Mouse (Mus musculus) macrophage (primary cell): ENCODE measurements around the gene Mybpc3. TPM values are rescaled to one million over a fixed set of nuclear protein-coding genes. Genes with fewer than 3 reads are reported as not detected.

Experiments used
- H3K27ac ChIP-seq: fragments of 350-480 bp; formaldehyde crosslinking; 2 replicates; pipeline ENCODE4 v1.9.0; 2021
- H3K36me3 ChIP-seq: fragments of 350-480 bp; formaldehyde crosslinking; 2 replicates; pipeline ENCODE4 v1.9.0; 2021; ENCODE audit errors: inconsistent target
- H3K4me3 ChIP-seq: fragments of 350-480 bp; formaldehyde crosslinking; 2 replicates; pipeline ENCODE4 v1.9.0; 2021; ENCODE audit errors: inconsistent target
- H3K79me2 ChIP-seq: fragments of 350-480 bp; formaldehyde crosslinking; 2 replicates; pipeline ENCODE4 v1.9.0; 2021; ENCODE audit errors: inconsistent target
- WGBS: methylation state at CpG from one replicate; pipeline ENCODE4 v1.1.7; 2026; ENCODE audit warnings: inconsistent platforms; ENCODE audit not compliant: missing documents; 5-methylcytosine and 5-hydroxymethylcytosine counted together
- polyA plus RNA-seq: library from polyadenylated mRNA; stranded (reverse); fragments of 250-400 nt; gene quantifications from 3 replicates; pipeline ENCODE4 v1.2.4, GENCODE M21; 2018; ENCODE audit warnings: inconsistent platforms

The Mybpc3 gene
- polyA plus RNA-seq, 1 experiment from 2014 or later: 0.09 TPM

DNA sequence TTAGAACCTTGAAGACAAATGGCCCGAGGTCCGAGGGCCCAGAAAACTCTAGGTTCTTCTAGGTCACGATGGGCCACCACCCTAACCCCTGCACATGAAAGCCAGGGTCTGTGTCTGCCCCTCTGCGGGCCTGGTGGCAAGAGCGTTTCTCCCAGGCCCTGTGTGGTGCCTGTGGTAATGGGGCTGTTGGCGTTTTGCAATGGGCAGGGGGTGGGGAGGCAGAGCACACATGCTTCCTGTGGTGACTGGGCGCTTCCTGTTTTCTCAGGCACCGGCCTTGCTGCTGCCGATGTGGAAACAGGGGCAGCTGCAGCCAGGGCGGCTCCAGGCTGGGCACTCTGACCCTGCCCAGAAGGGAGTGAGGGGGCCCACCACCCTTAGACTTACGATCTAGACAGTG is 35.1 kb upstream of the Mybpc3 start:
- Histone ChIP-seq H3K79me2 (peaks cover 78% of the 10 kb centered on the region), H3K4me3 (peak overlapping the region; percentile 32), H3K27ac (peak overlapping the region; percentile 100), H3K36me3 (0 out of 2 replicates have a peak, but pooled peaks cover 3% of the 10 kb centered on the region)
- WGBS: 0% methylated on average over 11 of the region's 11 CpGs

DNA sequence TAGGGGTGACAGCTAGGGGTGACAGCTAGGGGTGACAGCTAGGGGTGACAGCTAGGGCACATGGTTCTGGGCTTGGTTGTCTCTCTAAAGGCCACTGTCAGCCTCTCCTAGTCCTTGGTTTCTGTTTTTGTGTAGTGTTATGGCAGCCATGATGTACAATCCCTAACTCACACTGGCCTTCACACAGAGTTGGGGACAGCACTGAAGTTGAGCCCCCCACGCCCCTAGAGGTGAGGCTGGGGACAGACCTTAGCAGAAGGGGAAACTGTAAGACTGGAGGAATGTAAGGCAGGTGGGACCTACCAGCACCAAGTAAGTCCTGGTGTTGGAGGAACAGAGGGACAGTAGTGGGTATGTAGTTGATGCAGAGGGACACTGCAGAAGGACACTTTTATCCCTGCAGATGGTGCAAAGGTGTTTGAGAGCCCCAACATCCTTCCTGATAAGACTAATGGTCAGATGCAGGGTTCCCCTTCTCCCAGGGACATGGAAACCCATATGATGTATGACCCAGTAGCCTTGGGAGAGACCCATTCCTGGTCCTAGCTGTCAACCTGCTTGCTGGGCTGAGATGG is 34.5 kb upstream of the Mybpc3 start:
- peak overlapping the region; percentile 32 for H3K4me3 ChIP-seq
- WGBS: 0% methylated on average over 1 of the region's 1 CpGs
- 0 out of 2 replicates have a peak, but pooled peaks cover 3% of the 10 kb centered on the region for H3K36me3 ChIP-seq
- H3K79me2 ChIP-seq: peaks cover 84% of the 10 kb centered on the region
- H3K27ac ChIP-seq: peak overlapping the region; percentile 100

DNA sequence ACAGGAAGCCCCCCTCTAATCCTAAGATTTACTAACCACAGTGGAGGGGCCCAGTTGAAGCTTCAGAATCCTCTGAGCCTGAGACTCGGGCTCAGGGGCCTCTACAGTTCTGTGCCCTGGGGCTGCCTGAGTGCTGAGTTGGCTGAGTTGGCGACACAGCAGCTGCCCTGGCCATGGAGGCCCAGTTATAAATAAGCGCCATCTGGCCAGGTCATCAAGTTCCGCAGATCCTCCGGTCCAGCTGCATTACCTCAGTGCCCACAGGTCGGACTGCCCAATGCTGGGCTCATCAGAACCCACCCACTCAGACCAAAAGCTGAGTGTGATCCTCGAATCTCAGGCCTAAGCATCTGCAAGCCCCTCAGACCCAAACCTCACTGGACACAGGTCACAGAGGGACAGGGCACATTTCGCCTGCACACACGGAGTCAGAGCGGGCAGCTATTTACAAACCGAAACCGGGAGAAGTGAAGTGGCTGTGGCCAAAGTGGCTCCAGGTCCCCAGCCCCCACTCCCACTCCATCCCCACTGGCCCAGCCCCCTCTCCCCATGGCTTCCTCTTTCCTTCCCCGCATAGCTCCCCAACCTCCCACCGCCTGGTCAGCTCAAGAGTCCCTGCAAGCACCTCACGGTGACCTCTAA is 33.6 kb upstream of the Mybpc3 start:
- peaks cover 87% of the 10 kb centered on the region for H3K79me2 ChIP-seq
- H3K4me3 ChIP-seq: peak overlapping the region; percentile 32
- H3K36me3 ChIP-seq: peaks cover 4% of the 10 kb centered on the region; the same call in 1 of the 2 replicates
- WGBS: 6% methylated on average over 15 of the region's 15 CpGs
- peak overlapping the region; percentile 100 for H3K27ac ChIP-seq

- H3K4me3 ChIP-seq: no peak overlapping the region
- peak overlapping the region; percentile 100 for H3K27ac ChIP-seq
- H3K79me2 ChIP-seq: peaks cover 87% of the 10 kb centered on the region
- peaks cover 18% of the 10 kb centered on the region; the same call in 1 of the 2 replicates for H3K36me3 ChIP-seq
- WGBS: 76% methylated on average over 14 of the region's 14 CpGs
Observed at GRCm38 (mm10) chr2:91085494-91086391, 32.2 kb upstream of the Mybpc3 start.

DNA sequence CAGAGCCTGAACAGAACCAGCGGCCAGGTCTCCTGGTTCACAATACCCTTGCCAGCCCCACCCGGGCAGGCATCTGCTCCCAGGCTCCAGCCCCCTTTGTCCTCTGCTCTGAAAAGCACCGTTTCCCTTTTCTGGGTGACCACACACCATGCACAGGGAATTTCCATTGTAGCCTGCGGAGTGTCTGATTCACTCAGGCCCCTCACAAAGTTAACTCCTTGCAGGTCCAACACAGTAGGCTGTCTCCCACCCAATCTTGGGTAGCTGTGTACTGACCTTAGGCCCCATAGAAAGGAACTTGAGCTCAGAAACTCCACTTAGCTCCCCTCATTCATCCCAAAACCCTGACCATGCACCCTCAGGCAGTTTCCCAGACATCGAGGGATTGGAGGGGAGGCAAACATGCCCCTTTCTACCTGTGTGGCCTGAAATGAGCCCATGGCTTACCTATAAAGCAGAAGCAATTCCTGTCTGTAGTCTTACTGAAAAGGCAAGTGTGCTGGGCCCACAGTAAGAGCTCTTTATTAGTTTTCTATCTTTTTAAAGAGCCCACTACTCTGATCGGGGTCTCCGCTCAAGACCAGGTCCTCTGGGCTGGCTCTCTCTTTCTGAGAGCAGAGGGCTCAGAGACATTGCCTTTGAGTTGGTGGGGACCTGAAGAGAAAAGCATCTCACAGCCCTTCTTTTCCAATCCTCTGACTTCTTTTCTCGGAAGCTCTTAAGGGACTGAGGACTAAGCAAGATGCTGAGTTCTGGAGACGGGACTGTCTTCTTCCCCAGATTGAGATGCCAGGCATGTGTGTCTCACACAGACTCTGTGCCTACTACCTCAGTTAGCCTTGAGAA is 31.3 kb upstream of the Mybpc3 start:
- peaks cover 25% of the 10 kb centered on the region; the same call in 1 of the 2 replicates for H3K36me3 ChIP-seq
- no peak overlapping the region for H3K4me3 ChIP-seq
- H3K27ac ChIP-seq: peak overlapping the region; percentile 100
- peaks cover 89% of the 10 kb centered on the region for H3K79me2 ChIP-seq
- WGBS: 47% methylated on average over 9 of the region's 9 CpGs

- Histone ChIP-seq H3K36me3 (peaks cover 34% of the 10 kb centered on the region), H3K4me3 (no peak overlapping the region), H3K79me2 (peaks cover 89% of the 10 kb centered on the region), H3K27ac (peak overlapping the region; percentile 100)
- WGBS: 28% methylated on average over 9 of the region's 9 CpGs
Observed at GRCm38 (mm10) chr2:91087453-91087852, 30.5 kb upstream of the Mybpc3 start.

GRCm38 (mm10) chr2:91088987-91089386 is 29.0 kb upstream of the Mybpc3 start:
- WGBS: 41% methylated on average over 9 of the region's 9 CpGs
- no peak overlapping the region for H3K4me3 ChIP-seq
- H3K36me3 ChIP-seq: peaks cover 34% of the 10 kb centered on the region
- peaks cover 83% of the 10 kb centered on the region for H3K79me2 ChIP-seq
- H3K27ac ChIP-seq: peak overlapping the region; percentile 48

DNA sequence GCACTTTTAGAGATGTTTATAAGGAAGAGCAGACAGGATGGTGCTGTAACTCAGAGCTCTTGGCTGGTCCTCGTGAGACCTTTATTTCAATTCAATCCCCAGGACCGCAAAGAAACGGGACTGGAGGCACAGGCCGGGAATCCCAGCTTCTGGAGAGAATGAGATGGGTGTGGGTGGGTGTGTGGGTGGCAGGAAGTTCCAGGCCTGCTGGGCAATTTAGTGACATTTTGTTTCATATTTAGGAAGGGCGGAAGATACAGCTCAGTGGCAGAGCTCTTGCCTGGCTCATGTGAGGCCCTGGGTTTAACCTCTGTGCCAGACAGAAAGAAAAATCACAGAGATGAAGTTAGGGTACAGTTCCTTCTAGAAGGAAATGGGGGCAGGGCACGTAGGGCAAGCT is 27.7 kb upstream of the Mybpc3 start:
- Histone ChIP-seq H3K4me3 (no peak overlapping the region), H3K36me3 (peaks cover 34% of the 10 kb centered on the region), H3K79me2 (peaks cover 79% of the 10 kb centered on the region), H3K27ac (no peak overlapping the region)
- WGBS: 84% methylated on average over 6 of the region's 6 CpGs

DNA sequence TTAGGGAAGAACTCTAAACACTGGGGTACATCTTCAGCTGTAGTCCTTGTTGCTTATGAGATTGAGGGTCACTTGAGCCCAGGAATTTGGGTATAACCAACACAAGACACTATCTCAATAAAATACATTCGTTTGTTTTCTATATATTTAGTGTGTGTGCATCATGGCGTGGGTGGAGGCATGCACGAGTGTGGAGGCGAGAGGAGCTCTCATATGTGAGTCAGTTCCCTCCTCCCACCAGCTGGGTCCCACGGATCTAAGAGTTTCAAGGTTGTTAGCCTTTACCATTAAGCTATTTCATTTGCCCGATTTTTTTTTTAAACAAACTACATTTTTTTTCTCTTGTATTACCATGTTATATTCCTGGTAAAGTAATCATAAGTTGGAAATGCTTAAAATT is 27.1 kb upstream of the Mybpc3 start:
- Histone ChIP-seq H3K27ac (no peak overlapping the region), H3K79me2 (peaks cover 79% of the 10 kb centered on the region), H3K36me3 (peaks cover 31% of the 10 kb centered on the region), H3K4me3 (no peak overlapping the region)
- 93% methylated on average over 5 of the region's 6 CpGs for WGBS

- Histone ChIP-seq H3K27ac (peak overlapping the region; percentile 100), H3K36me3 (peaks cover 29% of the 10 kb centered on the region), H3K4me3 (peak overlapping the region; percentile 95), H3K79me2 (peaks cover 79% of the 10 kb centered on the region)
- WGBS: 0% methylated on average over 14 of the region's 14 CpGs
Observed at GRCm38 (mm10) chr2:91096524-91096923, 21.4 kb upstream of the Mybpc3 start.

DNA sequence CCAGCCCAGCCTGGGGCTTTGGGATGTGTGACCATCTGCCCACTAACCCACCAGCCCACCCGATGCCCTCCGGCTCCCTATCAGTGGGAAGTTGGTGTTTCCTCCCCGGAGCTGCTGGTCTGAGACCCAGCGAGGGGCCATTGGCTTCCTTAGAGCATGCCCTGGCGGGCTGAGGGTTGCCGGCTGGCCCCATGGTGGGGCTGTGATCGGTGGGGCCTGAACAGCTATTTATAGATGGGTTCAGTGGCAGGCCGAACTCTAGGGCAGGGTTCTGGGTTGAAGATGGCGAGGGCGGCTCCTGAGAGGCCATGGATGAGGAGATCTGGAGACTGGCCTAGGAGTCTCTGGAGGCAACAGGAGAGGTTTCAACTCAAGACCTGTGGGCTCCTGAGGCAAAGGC is 20.9 kb upstream of the Mybpc3 start:
- Histone ChIP-seq H3K27ac (peak overlapping the region; percentile 100), H3K36me3 (peaks cover 30% of the 10 kb centered on the region), H3K79me2 (peaks cover 79% of the 10 kb centered on the region), H3K4me3 (peak overlapping the region; percentile 95)
- WGBS: 0% methylated on average over 10 of the region's 10 CpGs

DNA sequence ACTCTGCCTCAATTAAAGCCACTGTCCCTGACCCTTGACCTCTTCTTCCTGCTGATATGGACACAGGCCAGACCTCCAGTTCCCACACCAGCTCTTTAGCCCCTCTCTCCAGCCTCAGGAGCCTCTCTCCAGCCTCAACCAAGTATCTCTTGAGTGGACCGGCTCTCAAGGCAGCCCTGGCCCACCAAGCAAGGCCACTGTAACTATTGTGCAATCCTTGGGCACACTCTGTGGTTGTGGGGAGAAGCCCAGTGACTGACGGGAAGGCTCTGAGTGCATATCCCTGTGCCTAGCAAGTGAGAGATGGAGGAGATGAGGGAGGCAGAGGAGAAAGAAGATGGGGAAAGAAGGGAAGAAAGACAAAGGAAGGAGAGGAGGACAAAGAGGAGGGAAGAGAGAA is 19.8 kb upstream of the Mybpc3 start:
- 6% methylated on average over 2 of the region's 2 CpGs for WGBS
- peak overlapping the region; percentile 95 for H3K4me3 ChIP-seq
- peak overlapping the region; percentile 100 for H3K27ac ChIP-seq

GRCm38 (mm10) chr2:91101124-91101740 is 16.7 kb upstream of the Mybpc3 start:
- Histone ChIP-seq H3K27ac (peak overlapping the region; percentile 22; the same call in 1 of the 2 replicates), H3K4me3 (no peak overlapping the region), H3K36me3 (peaks cover 66% of the 10 kb centered on the region), H3K79me2 (peaks cover 100% of the 10 kb centered on the region)
- WGBS: 9% methylated on average over 7 of the region's 7 CpGs

More for the DNA sequence above, 19.8 kb upstream of the Mybpc3 start:
- Histone ChIP-seq H3K79me2 (peaks cover 81% of the 10 kb centered on the region), H3K36me3 (peaks cover 37% of the 10 kb centered on the region)
